Mouse (Mus musculus): ENCODE measurements around the gene B3gnt3. TPM values are rescaled to one million over a fixed set of nuclear protein-coding genes. Genes with fewer than 3 reads are reported as not detected.

B3gnt3 gene
- total and polyA plus RNA-seq, 3 experiments: 0.19 to 0.84 TPM; not detected in 1

GRCm38 (mm10) chr8:71707874-71708273 lies 6.3 kb upstream of the B3gnt3 start:
- H3K27me3 ChIP-seq (ENCODE audit: control insufficient read depth in 1 of 2, insufficient read depth in 2 of 2, low read length in 2 of 2): no peaks in the 10 kb centered on the region
- no peaks in the 10 kb centered on the region for H3K9me3 ChIP-seq (replicated peaks; ENCODE audit: insufficient read depth, low read length)
- peak; percentile 83 for DNase-seq (ENCODE audit: low read depth, low spot score)
- peak overlapping the region in 1 of 2 experiments; percentile 36; a peak in 2 of 4 replicates for H3K4me3 ChIP-seq (ENCODE audit: control insufficient read depth in 1 of 2, insufficient read depth in 1 of 2, low read depth in 2 of 2, low read length in 2 of 2)
- H3K79me2 ChIP-seq (ENCODE audit: control insufficient read depth, insufficient read depth, low read length, poor library complexity): no peaks in the 10 kb centered on the region
- H3K9ac ChIP-seq (ENCODE audit: control insufficient read depth, low read depth, low read length, poor library complexity, severe bottlenecking): no peak overlapping the region
- no peak for TF ChIP-seq NRF1 (IDR thresholded peaks at IDR 0.05; ENCODE audit: insufficient read depth, low read depth, low read length, poor library complexity, severe bottlenecking)
- TF ChIP-seq RAD21 (IDR thresholded peaks at IDR 0.05; ENCODE audit: low read depth, low read length): peak; percentile 86
- peak; percentile 80 for TF ChIP-seq SMC3 (IDR thresholded peaks at IDR 0.05; ENCODE audit: low read depth, low read length)
- no peak for TF ChIP-seq MAZ (IDR thresholded peaks at IDR 0.05; ENCODE audit: low read depth, low read length)
- TF ChIP-seq ZMIZ1 (IDR thresholded peaks at IDR 0.05; ENCODE audit: low read depth, low read length): no peak
- TF ChIP-seq ZC3H11A (IDR thresholded peaks at IDR 0.05; ENCODE audit: low read depth, low read length): peak; percentile 55
- TF ChIP-seq EP300 (IDR thresholded peaks at IDR 0.05; ENCODE audit: low read depth in 1 of 2, low read length in 2 of 2): no peak
- no peak for TF ChIP-seq CHD1 (IDR thresholded peaks at IDR 0.05; ENCODE audit: low read depth, low read length)
- no peak for TF ChIP-seq POLR2AphosphoS5 (IDR thresholded peaks at IDR 0.05; ENCODE audit: borderline replicate concordance, low read depth, low read length)
- TF ChIP-seq USF2 (IDR thresholded peaks at IDR 0.05; ENCODE audit: borderline replicate concordance in 1 of 2, insufficient read depth in 1 of 2, low read depth in 1 of 2, low read length in 2 of 2): no peak
- peak; percentile 85 to 95 (median 91) for TF ChIP-seq CTCF (IDR thresholded peaks at IDR 0.05 in 2 of 3, conservative IDR thresholded peaks at IDR 0.05 in 1 of 3; ENCODE audit: control insufficient read depth in 1 of 3, insufficient read depth in 1 of 3, low read depth in 2 of 3, low read length in 3 of 3, poor library complexity in 1 of 3, severe bottlenecking in 1 of 3)
- no peak for TF ChIP-seq MAX (IDR thresholded peaks at IDR 0.05; ENCODE audit: low read length)
- no peak for TF ChIP-seq ZKSCAN1 (IDR thresholded peaks at IDR 0.05; ENCODE audit: low read depth, low read length)
- no peak for TF ChIP-seq UBTF (IDR thresholded peaks at IDR 0.05; ENCODE audit: borderline replicate concordance, insufficient read depth, low read depth, low read length)
- no peak for TF ChIP-seq KAT2A (conservative IDR thresholded peaks at IDR 0.05; ENCODE audit: low read depth, low read length)
- no peak for TF ChIP-seq HCFC1 (IDR thresholded peaks at IDR 0.05; ENCODE audit: low read depth, low read length)
- TF ChIP-seq BHLHE40 (IDR thresholded peaks at IDR 0.05; ENCODE audit: borderline replicate concordance, low read depth, low read length): no peak
- TF ChIP-seq MAFK (IDR thresholded peaks at IDR 0.05; ENCODE audit: borderline replicate concordance, low read depth, low read length): no peak
- TF ChIP-seq POLR2AphosphoS2 (IDR thresholded peaks at IDR 0.05; ENCODE audit: low read length): no peak
- no peak for TF ChIP-seq CHD2 (IDR thresholded peaks at IDR 0.05; ENCODE audit: low read length)
- TF ChIP-seq ETS1 (IDR thresholded peaks at IDR 0.05; ENCODE audit: low read depth, low read length): no peak
- TF ChIP-seq GABPA (IDR thresholded peaks at IDR 0.05; ENCODE audit: low read depth, low read length): no peak
- H3K4me1 ChIP-seq (ENCODE audit: control insufficient read depth in 1 of 2, insufficient read depth in 2 of 2, low read length in 2 of 2): peaks cover 2 to 4% of the 10 kb centered on the region in 2 experiments; a peak in 3 of 4 replicates
- H3K36me3 ChIP-seq (ENCODE audit: control insufficient read depth in 1 of 2, insufficient read depth in 2 of 2, low read length in 2 of 2): no peaks in the 10 kb centered on the region; a peak in 1 of 4 replicates
- no peak overlapping the region for H3K27ac ChIP-seq (ENCODE audit: control insufficient read depth, low read depth, low read length)
